Mouse (Mus musculus): ENCODE measurements around the gene Wdr46. TPM values are rescaled to one million over a fixed set of nuclear protein-coding genes. Genes with fewer than 3 reads are reported as not detected.
"Not testable (repeated sequence)": the region's sequence is repeated elsewhere in the genome, so short reads cannot be mapped to it uniquely, and the experiment has no call there.

Gene Wdr46
- total RNA-seq, 1 experiment from 2014 or later: 16.1 TPM

- no peak for ATAC-seq (ENCODE audit: extremely low read depth, insufficient number of reproducible peaks, low FRiP score, poor library complexity, severe bottlenecking)
Observed at GRCm38 (mm10) chr17:33948090-33948904, 7.8 kb downstream of the Wdr46 start.

GRCm38 (mm10) chr17:33948905-33949537 is 8.6 kb downstream of the Wdr46 start:
- ATAC-seq (ENCODE audit: extremely low read depth, insufficient number of reproducible peaks, low FRiP score, poor library complexity, severe bottlenecking): no peak

GRCm38 (mm10) chr17:33950131-33950625 is 9.7 kb downstream of the Wdr46 start:
- no peak for ATAC-seq (ENCODE audit: extremely low read depth, insufficient number of reproducible peaks, low FRiP score, poor library complexity, severe bottlenecking)

- ATAC-seq (ENCODE audit: extremely low read depth, insufficient number of reproducible peaks, low FRiP score, poor library complexity, severe bottlenecking): peak; percentile 27; the same call in 1 of the 2 replicates
Observed at GRCm38 (mm10) chr17:33951021-33951946, 10.8 kb downstream of the Wdr46 start, which contains the start of gene B3galt4. B3galt4 (minus strand) TSS chr17:33951488.

GRCm38 (mm10) chr17:33952015-33952414 is 11.6 kb downstream of the Wdr46 start:
- ATAC-seq (ENCODE audit: extremely low read depth, insufficient number of reproducible peaks, low FRiP score, poor library complexity, severe bottlenecking): not testable (repeated sequence)

- no peak for ATAC-seq (ENCODE audit: extremely low read depth, insufficient number of reproducible peaks, low FRiP score, poor library complexity, severe bottlenecking)
Observed at GRCm38 (mm10) chr17:33952879-33953278, 12.4 kb downstream of the Wdr46 start.

- no peak for ATAC-seq (ENCODE audit: extremely low read depth, insufficient number of reproducible peaks, low FRiP score, poor library complexity, severe bottlenecking)
Observed at GRCm38 (mm10) chr17:33953310-33953709, 12.8 kb downstream of the Wdr46 start.

- ATAC-seq (ENCODE audit: extremely low read depth, insufficient number of reproducible peaks, low FRiP score, poor library complexity, severe bottlenecking): no peak
Observed at GRCm38 (mm10) chr17:33953961-33954565, 13.6 kb downstream of the Wdr46 start.

GRCm38 (mm10) chr17:33954646-33955554 is 14.4 kb downstream of the Wdr46 start:
- no peak for ATAC-seq (ENCODE audit: extremely low read depth, insufficient number of reproducible peaks, low FRiP score, poor library complexity, severe bottlenecking)

GRCm38 (mm10) chr17:33955555-33956214 is 15.2 kb downstream of the Wdr46 start, which contains the start of the genes Vps52 and Rps18:
Vps52 (plus strand) TSS chr17:33955812.
Rps18 (minus strand) TSS chr17:33956001.
- peak; percentile 91 for ATAC-seq (ENCODE audit: extremely low read depth, insufficient number of reproducible peaks, low FRiP score, poor library complexity, severe bottlenecking)

GRCm38 (mm10) chr17:33956336-33956735 is 15.9 kb downstream of the Wdr46 start:
- no peak for ATAC-seq (ENCODE audit: extremely low read depth, insufficient number of reproducible peaks, low FRiP score, poor library complexity, severe bottlenecking)

GRCm38 (mm10) chr17:33957493-33957892 is 17.0 kb downstream of the Wdr46 start:
- ATAC-seq (ENCODE audit: extremely low read depth, insufficient number of reproducible peaks, low FRiP score, poor library complexity, severe bottlenecking): no peak

GRCm38 (mm10) chr17:33958451-33958850 is 18.0 kb downstream of the Wdr46 start:
- ATAC-seq (ENCODE audit: extremely low read depth, insufficient number of reproducible peaks, low FRiP score, poor library complexity, severe bottlenecking): no peak

GRCm38 (mm10) chr17:33959135-33959534 is 18.7 kb downstream of the Wdr46 start:
- ATAC-seq (ENCODE audit: extremely low read depth, insufficient number of reproducible peaks, low FRiP score, poor library complexity, severe bottlenecking): no peak

- no peak for ATAC-seq (ENCODE audit: extremely low read depth, insufficient number of reproducible peaks, low FRiP score, poor library complexity, severe bottlenecking)
Observed at GRCm38 (mm10) chr17:33959948-33960347, 19.5 kb downstream of the Wdr46 start.

GRCm38 (mm10) chr17:33962876-33963275 is 22.4 kb downstream of the Wdr46 start:
- no peak for ATAC-seq (ENCODE audit: extremely low read depth, insufficient number of reproducible peaks, low FRiP score, poor library complexity, severe bottlenecking)
